Mouse (Mus musculus): Measurements from ENCODE around the gene Tcl1b2. TPM values are rescaled to one million over a fixed set of nuclear protein-coding genes. Genes with fewer than 3 reads are reported as not detected.
"Not testable (repeated sequence)": the region's sequence is repeated elsewhere in the genome, so short reads cannot be mapped to it uniquely, and the experiment has no call there.

Gene Tcl1b2
- polyA plus RNA-seq, 1 experiment: not detected

GRCm38 (mm10) chr12:105125362-105125761, 20.5 kb upstream of the Tcl1b2 start:
- TF ChIP-seq POLR2A (IDR thresholded peaks at IDR 0.05; ENCODE audit: low read depth, low read length) (no peak), CTCF (IDR thresholded peaks at IDR 0.05; ENCODE audit: borderline replicate concordance, insufficient read depth, low read length) (no peak)

DNA sequence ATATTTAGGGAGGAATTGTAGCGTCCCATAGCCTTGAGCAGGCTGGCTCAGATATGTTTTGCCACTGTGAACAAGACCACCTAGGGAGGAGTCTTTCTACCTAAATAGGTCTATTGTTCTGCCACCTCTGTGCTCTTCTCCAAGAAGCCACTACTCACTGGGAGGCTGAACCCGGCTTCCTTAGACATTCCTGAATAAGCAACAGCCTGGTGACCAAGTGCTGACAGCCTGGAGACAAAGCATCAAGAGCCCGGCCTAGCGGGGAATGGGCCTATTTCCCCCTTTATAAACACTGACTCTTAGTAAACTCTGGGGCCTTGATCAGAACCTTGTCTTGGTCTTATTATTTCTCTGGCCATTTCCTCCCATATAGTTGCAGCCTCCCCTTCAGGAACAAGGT, 19.3 kb upstream of the Tcl1b2 start:
- no peak for TF ChIP-seq POLR2A (IDR thresholded peaks at IDR 0.05; ENCODE audit: low read depth, low read length)
- no peak for TF ChIP-seq CTCF (IDR thresholded peaks at IDR 0.05; ENCODE audit: borderline replicate concordance, insufficient read depth, low read length)
- no peak overlapping the region for H3K4me3 ChIP-seq (ENCODE audit: insufficient read depth, low read length)
- no peak overlapping the region for H3K27ac ChIP-seq (ENCODE audit: insufficient read depth, low read length)
- H3K4me1 ChIP-seq (ENCODE audit: control insufficient read depth, insufficient read depth, low read length): no peaks in the 10 kb centered on the region

More at GRCm38 (mm10) chr12:105125362-105125761, 20.5 kb upstream of the Tcl1b2 start:
- no peak overlapping the region for H3K27ac ChIP-seq (ENCODE audit: insufficient read depth, low read length)
- no peaks in the 10 kb centered on the region for H3K4me1 ChIP-seq (ENCODE audit: control insufficient read depth, insufficient read depth, low read length)
- H3K4me3 ChIP-seq (ENCODE audit: insufficient read depth, low read length): no peak overlapping the region

GRCm38 (mm10) chr12:105127607-105128006, 18.2 kb upstream of the Tcl1b2 start:
- no peaks in the 10 kb centered on the region for H3K4me1 ChIP-seq (ENCODE audit: control insufficient read depth, insufficient read depth, low read length)
- no peak overlapping the region for H3K4me3 ChIP-seq (ENCODE audit: insufficient read depth, low read length)
- no peak for TF ChIP-seq POLR2A (IDR thresholded peaks at IDR 0.05; ENCODE audit: low read depth, low read length)
- no peak for TF ChIP-seq CTCF (IDR thresholded peaks at IDR 0.05; ENCODE audit: borderline replicate concordance, insufficient read depth, low read length)
- no peak overlapping the region for H3K27ac ChIP-seq (ENCODE audit: insufficient read depth, low read length)

- not testable (repeated sequence) for H3K4me1 ChIP-seq (ENCODE audit: control insufficient read depth, insufficient read depth, low read length); H3K27ac ChIP-seq (ENCODE audit: insufficient read depth, low read length); H3K4me3 ChIP-seq (ENCODE audit: insufficient read depth, low read length)
Observed at GRCm38 (mm10) chr12:105129494-105130205, 16.2 kb upstream of the Tcl1b2 start.

- H3K4me3 ChIP-seq (ENCODE audit: insufficient read depth, low read length); H3K4me1 ChIP-seq (ENCODE audit: control insufficient read depth, insufficient read depth, low read length); H3K27ac ChIP-seq (ENCODE audit: insufficient read depth, low read length): not testable (repeated sequence)
Observed at GRCm38 (mm10) chr12:105134167-105134566, 11.6 kb upstream of the Tcl1b2 start.

DNA sequence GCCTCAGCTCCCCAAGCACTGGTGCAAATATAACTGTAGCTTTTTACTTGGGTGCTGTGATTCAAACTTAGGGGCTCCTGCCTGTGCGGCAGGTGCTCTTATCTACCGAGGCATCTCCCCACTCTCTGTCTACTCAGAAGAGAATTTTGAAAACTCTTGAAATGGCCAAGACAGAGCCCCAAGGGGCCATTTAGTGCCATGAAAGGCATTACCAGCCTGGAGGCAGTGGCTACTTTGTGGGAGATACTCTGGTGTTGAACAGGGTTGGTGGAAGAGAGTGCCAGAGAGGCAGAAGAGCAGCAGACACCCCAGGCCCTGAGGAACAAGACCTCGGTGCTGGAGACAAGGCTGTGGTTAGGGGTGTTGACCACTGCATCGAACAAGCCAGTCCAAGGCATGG, 11.0 kb upstream of the Tcl1b2 start:
- H3K27ac ChIP-seq (ENCODE audit: insufficient read depth, low read length); H3K4me1 ChIP-seq (ENCODE audit: control insufficient read depth, insufficient read depth, low read length); H3K4me3 ChIP-seq (ENCODE audit: insufficient read depth, low read length): not testable (repeated sequence)

DNA sequence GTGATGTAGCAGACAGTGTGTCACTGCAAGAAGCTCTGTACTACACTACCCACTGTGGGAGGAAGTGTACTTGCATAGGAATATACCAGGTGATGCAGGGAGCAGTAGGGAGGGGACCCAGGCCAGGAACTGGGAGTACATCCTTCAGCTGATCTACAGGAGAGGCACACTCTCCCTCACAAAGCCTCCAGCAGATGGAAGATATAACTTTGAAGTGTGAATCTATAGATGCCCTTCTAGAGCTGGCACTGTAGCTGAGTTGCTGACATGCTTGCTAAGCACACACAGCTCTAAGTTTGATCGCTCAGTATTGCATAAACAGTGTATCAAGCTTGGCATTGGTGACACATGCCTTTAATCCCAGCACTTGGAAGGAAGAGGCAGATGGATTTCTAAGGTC, 8.1 kb upstream of the Tcl1b2 start:
- H3K4me1 ChIP-seq (ENCODE audit: control insufficient read depth, insufficient read depth, low read length); H3K4me3 ChIP-seq (ENCODE audit: insufficient read depth, low read length); H3K27ac ChIP-seq (ENCODE audit: insufficient read depth, low read length): not testable (repeated sequence)

DNA sequence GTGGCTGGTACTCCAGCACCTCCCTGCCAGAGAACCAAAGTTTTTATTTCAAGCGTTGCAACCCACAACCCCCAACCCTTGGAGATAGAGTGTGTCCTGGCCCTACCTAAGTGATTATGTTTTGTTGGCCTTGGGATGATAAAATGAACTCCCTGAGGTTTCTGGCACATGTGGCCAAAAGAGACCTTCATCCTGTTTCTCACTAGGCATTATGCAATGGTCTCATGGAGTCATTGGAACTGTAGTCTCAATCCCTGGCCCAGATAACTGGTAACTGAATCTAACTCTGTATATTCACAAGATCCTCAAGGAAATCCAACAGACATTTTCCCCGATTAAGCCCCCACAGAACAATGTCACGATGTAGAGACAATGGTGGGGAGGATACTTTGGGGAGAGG, 2.7 kb upstream of the Tcl1b2 start:
- Histone ChIP-seq H3K27ac (ENCODE audit: insufficient read depth, low read length) (no peak overlapping the region), H3K4me3 (ENCODE audit: insufficient read depth, low read length) (no peak overlapping the region), H3K4me1 (ENCODE audit: control insufficient read depth, insufficient read depth, low read length) (no peaks in the 10 kb centered on the region)
- no peak for TF ChIP-seq POLR2A (IDR thresholded peaks at IDR 0.05; ENCODE audit: low read depth, low read length)
- no peak for TF ChIP-seq CTCF (IDR thresholded peaks at IDR 0.05; ENCODE audit: borderline replicate concordance, insufficient read depth, low read length)

DNA sequence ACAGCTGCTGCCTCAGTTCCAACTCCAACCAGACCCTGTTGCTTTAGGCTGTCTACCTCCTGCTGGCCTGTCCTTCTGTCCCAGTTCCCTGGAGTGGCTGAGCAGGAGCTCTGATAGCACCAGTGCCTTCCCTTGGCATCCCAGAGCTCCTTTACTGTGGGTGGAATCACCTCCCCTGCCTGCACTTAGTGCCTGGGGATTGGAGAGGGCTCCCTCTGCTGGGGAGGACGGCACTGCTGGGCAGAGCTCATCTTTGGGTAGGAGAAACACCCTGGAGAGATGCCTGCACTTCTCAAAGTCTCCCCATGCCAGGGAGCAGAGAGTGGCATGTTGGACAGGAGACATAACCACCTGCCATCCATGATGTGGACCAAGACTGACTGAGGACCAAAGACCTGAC, 886 bp upstream of the Tcl1b2 start:
- H3K27ac ChIP-seq (ENCODE audit: insufficient read depth, low read length); H3K4me1 ChIP-seq (ENCODE audit: control insufficient read depth, insufficient read depth, low read length); H3K4me3 ChIP-seq (ENCODE audit: insufficient read depth, low read length): not testable (repeated sequence)

GRCm38 (mm10) chr12:105155286-105155685, 9.5 kb downstream of the Tcl1b2 start:
- not testable (repeated sequence) for H3K27ac ChIP-seq (ENCODE audit: insufficient read depth, low read length); H3K4me3 ChIP-seq (ENCODE audit: insufficient read depth, low read length)

GRCm38 (mm10) chr12:105158842-105159241, 13.0 kb downstream of the Tcl1b2 start:
- TF ChIP-seq POLR2A (IDR thresholded peaks at IDR 0.05; ENCODE audit: low read depth, low read length): no peak
- TF ChIP-seq CTCF (IDR thresholded peaks at IDR 0.05; ENCODE audit: borderline replicate concordance, insufficient read depth, low read length): no peak
- Histone ChIP-seq H3K4me3 (ENCODE audit: insufficient read depth, low read length) (no peak overlapping the region), H3K27ac (ENCODE audit: insufficient read depth, low read length) (no peak overlapping the region), H3K4me1 (ENCODE audit: control insufficient read depth, insufficient read depth, low read length) (no peaks in the 10 kb centered on the region)

More at GRCm38 (mm10) chr12:105155286-105155685, 9.5 kb downstream of the Tcl1b2 start:
- H3K4me1 ChIP-seq (ENCODE audit: control insufficient read depth, insufficient read depth, low read length): not testable (repeated sequence)

All from embryonic fibroblast, embryonic 13.5 days (primary cell).